22 mouse cellular contexts compared by ENCODE assay signal in genomic region chr3:102596944-102597551, GRCm38 (mm10).
DNase-seq lines count a peak whose midpoint lies in the region; ATAC-seq and TF ChIP-seq lines count a peak whose summit lies in the region.
"Had no signal": no experiment of that assay in that cellular context is flagged by ENCODE, and none has a peak within 500 bp of the region (broad histone marks: within the 10 kb centered on the region; RNA-seq: fewer than 3 reads in every experiment).

No protein-coding gene starts in this region.

- H3K36me3 ChIP-seq in heart, embryonic 10.5 days: no peaks in the 10 kb centered on the region
- H3K36me3 ChIP-seq in embryonic facial prominence, embryonic 15.5 days: no peaks in the 10 kb centered on the region
- H3K36me3 ChIP-seq in limb, embryonic 14.5 days (ENCODE audit: control insufficient read depth, insufficient read depth, low read length): no peaks in the 10 kb centered on the region
- H3K36me3 ChIP-seq: forebrain, embryonic 12.5 days; heart, embryonic 15.5 days; kidney, embryonic 15.5 days; liver, embryonic 13.5 days; lung, embryonic 15.5 days; midbrain, embryonic 12.5 days; neural tube, embryonic 13.5 days had no signal

- WGBS in heart, embryonic 10.5 days: 81% methylated on average over 4 of the region's 4 CpGs
- WGBS in embryonic facial prominence, embryonic 15.5 days: 35% methylated on average over 4 of the region's 4 CpGs
- 51% methylated on average over 4 of the region's 4 CpGs for WGBS in limb, embryonic 14.5 days

- H3K27me3 ChIP-seq in heart, embryonic 10.5 days (ENCODE audit: insufficient read depth, poor library complexity, severe bottlenecking): no peaks in the 10 kb centered on the region
- H3K27me3 ChIP-seq in embryonic facial prominence, embryonic 15.5 days: no peaks in the 10 kb centered on the region
- no peaks in the 10 kb centered on the region for H3K27me3 ChIP-seq in limb, embryonic 14.5 days (ENCODE audit: control insufficient read depth, insufficient read depth, low read length)
- H3K27me3 ChIP-seq: forebrain, embryonic 12.5 days; kidney, embryonic 15.5 days; liver, embryonic 13.5 days; lung, embryonic 15.5 days; midbrain, embryonic 12.5 days; neural tube, embryonic 13.5 days had no signal

- H3K9me3 ChIP-seq in heart, embryonic 10.5 days: no peaks in the 10 kb centered on the region
- H3K9me3 ChIP-seq in embryonic facial prominence, embryonic 15.5 days (replicated peaks): no peaks in the 10 kb centered on the region
- no peaks in the 10 kb centered on the region for H3K9me3 ChIP-seq in limb, embryonic 14.5 days (ENCODE audit: control insufficient read depth, low read length)
- H3K9me3 ChIP-seq: heart, embryonic 15.5 days; liver, embryonic 13.5 days; lung, embryonic 15.5 days; neural tube, embryonic 13.5 days had no signal

- no peak overlapping the region for H3K4me2 ChIP-seq in embryonic facial prominence, embryonic 15.5 days (replicated peaks)
- H3K4me2 ChIP-seq in limb, embryonic 14.5 days (replicated peaks; ENCODE audit: low read depth, low read length, severe bottlenecking): no peak overlapping the region
- H3K4me2 ChIP-seq: forebrain, embryonic 12.5 days; heart, embryonic 15.5 days; kidney, embryonic 15.5 days; liver, embryonic 13.5 days; lung, embryonic 15.5 days; midbrain, embryonic 12.5 days; neural tube, embryonic 13.5 days had no signal

- no peak for TF ChIP-seq POLR2A in limb, embryonic 14.5 days (IDR thresholded peaks at IDR 0.05; ENCODE audit: borderline replicate concordance, extremely low read depth, insufficient read depth, insufficient read length)

- peak; percentile 51 for ATAC-seq in embryonic facial prominence, embryonic 15.5 days (ENCODE audit: insufficient number of reproducible peaks, low FRiP score, low TSS enrichment, low read depth)
- ATAC-seq in limb, embryonic 14.5 days (ENCODE audit: low FRiP score, low read depth): peak; percentile 55; the same call in 1 of the 2 replicates

- no peak overlapping the region for H3K9ac ChIP-seq in embryonic facial prominence, embryonic 15.5 days
- H3K9ac ChIP-seq in limb, embryonic 14.5 days (ENCODE audit: low read depth, low read length, severe bottlenecking): no peak overlapping the region
- H3K9ac ChIP-seq: forebrain, embryonic 12.5 days; heart, embryonic 15.5 days; kidney, embryonic 15.5 days; liver, embryonic 13.5 days; lung, embryonic 15.5 days; midbrain, embryonic 12.5 days; neural tube, embryonic 13.5 days had no signal

- H3K4me1 ChIP-seq in heart, embryonic 10.5 days: no peaks in the 10 kb centered on the region
- H3K4me1 ChIP-seq in embryonic facial prominence, embryonic 15.5 days: peaks cover 22% of the 10 kb centered on the region
- peaks cover 7% of the 10 kb centered on the region for H3K4me1 ChIP-seq in limb, embryonic 14.5 days (ENCODE audit: control insufficient read depth, insufficient read depth, low read length)
- H3K4me1 ChIP-seq: forebrain, embryonic 12.5 days; heart, embryonic 15.5 days; liver, embryonic 13.5 days; midbrain, embryonic 12.5 days; neural tube, embryonic 13.5 days had no signal

- DNase-seq in heart, embryonic 10.5 days (ENCODE audit: low spot score): peak; percentile 47
- DNase-seq in heart, postnatal 4 days: no peak
- DNase-seq in embryo, embryonic 10.5 days (ENCODE audit: low spot score): peak; percentile 43
- peak; percentile 72 for DNase-seq in limb, embryonic 14.5 days (ENCODE audit: low spot score)
- no peak for DNase-seq in ovary, postnatal 10 days (ENCODE audit: low spot score)
- DNase-seq in natural killer cell, adult 2 months (ENCODE audit: low spot score in 2 of 2): no peak
- DNase-seq in lung, postnatal 10 days: no peak
- DNase-seq: adrenal gland, postnatal 36 days; cerebellum, adult 11-12 months; cerebellum, postnatal 14 days; heart, adult 18-20 months; liver, embryonic 13.5 days; right cerebral cortex, postnatal 14 days; spleen, adult 18-20 months had no signal

- no peak overlapping the region for H3K4me3 ChIP-seq in heart, embryonic 10.5 days
- H3K4me3 ChIP-seq in embryonic facial prominence, embryonic 15.5 days (replicated peaks): no peak overlapping the region
- H3K4me3 ChIP-seq in limb, embryonic 14.5 days (replicated peaks; ENCODE audit: low read length): no peak overlapping the region
- H3K4me3 ChIP-seq: forebrain, embryonic 12.5 days; heart, embryonic 15.5 days; kidney, embryonic 15.5 days; liver, embryonic 13.5 days; lung, embryonic 15.5 days; midbrain, embryonic 12.5 days; neural tube, embryonic 13.5 days had no signal

- no peak overlapping the region for H3K27ac ChIP-seq in heart, embryonic 10.5 days
- H3K27ac ChIP-seq in embryonic facial prominence, embryonic 15.5 days (replicated peaks): peak overlapping the region; percentile 40
- H3K27ac ChIP-seq in limb, embryonic 14.5 days (replicated peaks; ENCODE audit: low read depth, low read length): 0 out of 2 replicates have a peak overlapping the region, but pooled peaks have one; percentile 0
- H3K27ac ChIP-seq: forebrain, embryonic 12.5 days; heart, embryonic 15.5 days; kidney, embryonic 15.5 days; liver, embryonic 13.5 days; lung, embryonic 15.5 days; macrophage; midbrain, embryonic 12.5 days; neural tube, embryonic 13.5 days had no signal

Comparison
In these comparisons a context has a peak if more than half of its experiments do, and no peak if none do; other contexts are left out.
1. DNase-seq: peak in heart, embryonic 10.5 days (single experiment), embryo, embryonic 10.5 days (single experiment) and limb, embryonic 14.5 days (single experiment); none in heart, postnatal 4 days (single experiment), ovary, postnatal 10 days (single experiment), natural killer cell, adult 2 months (0 of 2) and lung, postnatal 10 days (single experiment).